Mouse (Mus musculus) liver (tissue): ENCODE data around the gene Dnajc6.

Experiments
- DNase-seq: peaks from one replicate; pipeline ENCODE4 v3.0.0-alpha.2; 2020; ENCODE audit warnings: mixed read lengths

Dnajc6 gene

DNA sequence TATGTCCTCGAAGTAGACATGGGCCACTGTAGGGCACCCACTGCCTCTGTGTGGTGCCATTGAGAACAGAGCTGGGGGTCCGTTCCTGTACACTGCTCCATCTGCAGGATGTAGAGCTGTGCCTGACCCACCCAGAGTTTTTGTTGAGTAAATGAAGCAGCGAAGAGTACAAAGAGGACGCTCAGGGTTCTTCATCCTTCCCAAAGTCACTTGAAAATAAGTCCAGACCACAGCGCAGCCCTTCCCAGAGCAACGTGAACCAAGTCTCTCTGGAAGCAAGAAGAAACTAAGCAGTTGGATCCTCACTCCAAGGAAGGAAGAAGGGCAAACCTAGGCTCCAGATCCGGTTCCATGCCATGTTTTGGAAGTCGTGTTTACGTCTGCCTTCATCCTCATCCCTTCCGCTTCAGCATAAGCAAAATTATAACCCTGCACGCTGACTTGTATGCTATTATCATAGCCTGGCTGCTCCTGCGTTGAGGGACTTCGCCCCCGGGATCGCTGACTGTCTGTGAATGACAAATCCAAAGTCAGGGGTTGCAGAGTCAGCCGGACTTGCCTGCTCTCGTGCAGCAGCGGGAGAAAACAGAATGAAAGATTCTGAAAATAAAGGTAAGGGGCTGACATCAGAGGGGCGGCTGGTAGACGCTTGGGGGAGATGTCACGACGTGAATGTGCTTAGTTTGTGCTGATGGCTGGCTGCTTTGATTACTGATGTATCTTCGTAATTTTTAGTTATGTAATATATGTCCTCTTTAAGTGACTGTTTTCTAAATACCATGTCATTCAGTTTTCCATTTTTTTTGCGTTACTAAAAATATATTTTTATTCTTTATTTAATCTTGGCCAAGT, 11.3 kb downstream of the Dnajc6 start:
- DNase-seq = peak; percentile 4

DNA sequence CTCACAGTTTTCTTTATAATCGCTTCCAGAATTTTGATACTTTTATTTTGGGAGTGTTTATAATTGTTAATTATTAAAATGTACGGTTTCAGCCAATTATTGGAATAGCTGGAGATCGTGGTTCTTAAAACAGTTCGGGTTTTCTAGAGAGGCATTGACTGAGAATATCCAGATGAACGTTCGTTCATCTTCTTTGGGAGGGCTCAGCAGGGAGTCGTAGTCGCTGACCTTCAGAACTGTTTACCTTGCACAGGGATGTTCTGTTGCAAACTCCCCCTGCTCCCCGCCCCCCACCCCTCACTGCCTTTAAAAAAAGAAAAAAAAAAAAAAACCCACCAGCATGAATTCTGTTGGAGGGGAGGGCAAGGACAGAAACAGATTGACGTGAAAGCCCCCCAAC, 12.0 kb downstream of the Dnajc6 start:
- no peak for DNase-seq

- DNase-seq = peak; percentile 4
Observed at GRCm38 (mm10) chr4:101508851-101509577, 12.6 kb downstream of the Dnajc6 start.

GRCm38 (mm10) chr4:101510111-101510903, 13.9 kb downstream of the Dnajc6 start:
- no peak for DNase-seq

- DNase-seq = no peak
Observed at GRCm38 (mm10) chr4:101510904-101511210, 14.4 kb downstream of the Dnajc6 start.

GRCm38 (mm10) chr4:101511768-101512521, 15.5 kb downstream of the Dnajc6 start:
- DNase-seq = no peak

- DNase-seq = no peak
Observed at GRCm38 (mm10) chr4:101513251-101513650, 16.8 kb downstream of the Dnajc6 start.

DNA sequence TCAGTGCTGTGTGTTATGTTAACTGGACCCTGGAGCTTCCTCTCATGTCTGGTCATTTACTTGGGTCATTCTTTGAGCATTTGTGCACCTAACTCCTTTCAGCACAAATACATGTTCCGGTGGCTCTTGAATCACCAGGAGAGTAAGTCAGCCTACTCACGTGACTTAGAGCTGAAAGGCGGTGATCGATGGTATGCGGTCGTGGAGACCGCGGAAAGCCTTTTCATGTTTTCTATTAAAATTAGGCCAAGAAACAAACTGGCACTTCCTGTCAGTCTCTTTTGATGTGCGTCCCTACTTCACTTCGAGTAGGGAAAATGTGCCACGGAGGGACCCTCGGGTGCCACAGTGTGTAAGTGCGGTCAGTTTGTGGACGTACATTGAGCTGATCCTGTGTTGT, 19.4 kb downstream of the Dnajc6 start:
- DNase-seq = no peak

DNA sequence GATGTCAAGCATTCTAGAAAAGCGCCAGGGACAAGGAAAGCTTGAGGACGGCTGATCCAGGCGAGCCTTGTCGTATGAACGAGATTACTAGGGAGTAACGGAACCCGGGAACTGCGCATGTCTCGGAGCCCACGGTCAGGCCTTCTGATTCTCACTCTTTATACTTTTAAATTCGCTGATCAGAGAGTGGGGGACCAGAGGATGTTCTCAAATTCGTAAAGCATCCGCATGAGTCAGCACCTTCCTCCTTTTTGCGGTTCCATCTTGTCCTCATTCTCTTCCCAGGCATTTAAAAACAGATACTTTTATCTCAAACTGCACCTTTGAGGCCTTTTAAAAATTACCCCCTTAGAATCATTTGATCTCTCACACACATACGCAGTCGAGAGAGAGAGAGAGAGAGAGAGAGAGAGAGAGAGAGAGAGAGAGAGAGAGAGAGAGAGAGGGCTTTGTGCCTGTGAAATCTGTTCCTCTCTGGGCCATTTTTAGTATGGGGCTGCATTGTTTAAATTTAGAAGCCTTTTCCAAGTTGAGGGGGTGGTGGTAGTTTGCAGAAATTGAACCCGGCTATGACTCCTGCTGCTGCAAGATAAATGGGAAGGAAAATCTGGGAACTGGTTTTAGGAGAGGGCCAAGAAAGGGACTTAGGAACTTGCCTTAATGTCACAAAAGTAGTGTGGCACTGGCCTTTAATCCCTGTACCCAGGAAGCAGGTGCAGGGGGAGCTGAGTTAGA, 20.2 kb downstream of the Dnajc6 start:
- no peak for DNase-seq

DNA sequence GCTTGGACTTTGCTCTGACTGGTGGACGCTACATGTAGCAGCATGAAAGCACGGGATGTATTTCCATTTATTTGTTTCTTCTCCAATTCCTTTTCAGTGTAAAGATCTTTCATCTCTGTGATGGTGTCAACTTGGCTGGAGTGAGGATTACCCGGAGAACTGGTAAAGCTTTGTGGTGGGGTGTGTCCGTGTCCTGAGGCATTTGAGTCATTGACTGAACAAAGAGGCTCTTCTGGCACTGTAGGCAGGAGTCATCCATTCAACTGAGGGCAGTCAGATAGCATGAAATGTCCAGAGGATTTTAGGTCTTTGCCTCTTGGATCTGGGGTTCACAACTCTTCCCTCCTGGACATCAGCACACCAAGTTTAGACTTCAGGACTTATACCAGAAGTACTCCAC, 35.5 kb downstream of the Dnajc6 start:
- DNase-seq = no peak

- DNase-seq = no peak
Observed at GRCm38 (mm10) chr4:101540516-101540915, 44.1 kb downstream of the Dnajc6 start.

DNA sequence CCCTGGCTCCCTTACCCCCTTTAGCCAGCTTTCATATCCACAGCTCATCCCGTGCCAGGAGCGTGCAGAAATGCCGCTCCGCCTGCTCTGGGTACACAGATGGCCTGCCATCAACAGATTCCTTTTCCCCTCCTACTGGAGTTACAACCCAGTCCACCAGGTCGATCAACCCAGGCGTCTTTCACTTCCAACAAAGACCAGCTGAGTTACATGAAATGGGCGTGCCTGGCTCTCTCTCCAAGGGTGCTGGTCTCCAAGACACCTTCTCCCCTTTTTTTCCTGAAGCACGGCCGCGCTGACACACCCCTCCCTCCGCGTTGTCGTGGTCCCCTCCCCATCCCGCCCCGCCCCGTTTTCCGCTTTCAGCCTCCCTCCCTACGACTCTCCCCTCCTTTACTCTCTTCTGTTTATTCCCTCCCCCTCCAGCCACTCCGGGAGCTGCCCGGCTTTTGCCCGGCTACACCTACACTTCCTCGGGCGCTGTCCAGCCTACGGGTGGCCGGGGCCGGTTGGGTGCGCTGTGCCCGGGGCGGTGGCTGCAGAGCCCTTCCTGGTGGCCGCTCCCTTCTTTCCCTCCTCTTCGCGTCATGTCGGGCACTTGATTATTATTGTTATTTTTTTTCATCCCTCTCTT, 53.6 kb downstream of the Dnajc6 start:
- DNase-seq = peak; percentile 12

- DNase-seq = peak; percentile 35
Observed at GRCm38 (mm10) chr4:101550671-101551161, 54.3 kb downstream of the Dnajc6 start.

- DNase-seq = no peak
Observed at GRCm38 (mm10) chr4:101551425-101551824, 55.0 kb downstream of the Dnajc6 start.

DNA sequence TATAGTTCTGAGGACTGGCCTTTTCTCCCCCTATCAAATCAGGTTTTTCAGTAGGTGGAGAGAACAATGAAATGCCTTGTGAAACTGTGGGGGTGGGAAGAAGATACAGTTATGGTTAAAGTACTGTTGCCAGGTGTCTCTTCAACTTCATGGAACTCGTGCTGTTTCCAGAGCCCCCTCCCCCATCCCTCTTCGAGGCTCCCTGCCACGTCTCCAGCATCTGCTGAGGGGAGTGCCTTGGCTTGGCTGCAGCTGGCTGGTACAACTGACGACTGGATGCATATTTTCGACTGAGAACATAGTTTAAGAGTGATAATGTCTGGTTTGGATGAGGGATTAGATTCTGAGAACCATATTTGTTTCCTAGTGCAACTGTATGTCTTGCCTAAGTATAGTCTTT, 55.9 kb downstream of the Dnajc6 start:
- DNase-seq = no peak

DNA sequence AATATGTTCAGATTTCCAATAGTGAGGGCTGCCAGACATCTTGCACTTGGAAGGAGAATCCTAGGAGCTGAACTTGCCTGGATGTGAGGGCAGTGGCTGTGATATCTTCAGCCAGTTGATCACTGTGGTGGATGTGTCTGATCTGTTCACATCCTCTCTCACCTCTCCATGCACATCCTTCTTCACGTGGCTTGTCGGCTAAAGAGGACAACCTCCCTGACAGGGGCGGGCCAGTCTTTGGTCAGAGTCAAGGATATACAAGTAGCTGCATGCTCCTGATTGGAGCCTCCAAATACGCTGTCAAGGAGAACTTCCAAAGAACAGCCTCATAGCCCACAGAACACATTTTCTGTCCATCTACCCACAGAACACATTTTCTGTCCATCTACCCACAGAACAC, 58.6 kb downstream of the Dnajc6 start:
- no peak for DNase-seq

DNA sequence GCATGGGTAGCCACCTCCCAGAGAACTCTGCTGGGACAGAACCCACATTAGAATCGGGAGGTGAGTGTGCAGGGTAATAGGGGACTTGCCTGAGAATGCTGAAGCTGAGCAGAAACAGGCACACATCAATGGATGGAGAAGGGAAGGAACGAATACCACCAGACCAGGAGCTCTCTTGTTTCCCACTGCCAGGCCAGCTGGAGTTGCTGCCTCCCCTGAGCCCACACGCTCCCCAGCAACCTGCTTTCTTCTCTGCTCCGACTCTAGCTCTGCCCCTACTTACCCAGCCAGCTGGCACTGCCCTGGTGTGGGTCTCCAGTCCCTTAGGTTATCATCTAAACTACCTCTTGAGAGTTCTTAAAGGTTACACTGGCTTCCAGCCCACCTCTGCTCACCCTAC, 63.7 kb downstream of the Dnajc6 start:
- DNase-seq = no peak

- no peak for DNase-seq
Observed at GRCm38 (mm10) chr4:101562836-101563235, 66.4 kb downstream of the Dnajc6 start.

- no peak for DNase-seq
Observed at GRCm38 (mm10) chr4:101563607-101564006, 67.2 kb downstream of the Dnajc6 start.

- DNase-seq = no peak
Observed at GRCm38 (mm10) chr4:101564746-101565417, 68.4 kb downstream of the Dnajc6 start.

GRCm38 (mm10) chr4:101569076-101569475, 72.6 kb downstream of the Dnajc6 start:
- DNase-seq = no peak
